Mouse (Mus musculus): Measurements from ENCODE around the gene Pdzd4.
A peak's percentile ranks its signal among the peaks of the same experiment; 100 is the strongest.

Gene Pdzd4

GRCm38 (mm10) chrX:73786364-73787224 lies 38.2 kb downstream of the Pdzd4 start, which contains the start of the genes Idh3g and Ssr4:
TSS of gene Idh3g (minus strand) at chrX:73786897.
TSS of gene Ssr4 (plus strand) at chrX:73787028.
- peak; percentile 98 for DNase-seq (ENCODE audit: low spot score)

- DNase-seq (ENCODE audit: low spot score) = no peak
Observed at GRCm38 (mm10) chrX:73785666-73786065, 39.1 kb downstream of the Pdzd4 start.

- DNase-seq (ENCODE audit: low spot score) = no peak
Observed at GRCm38 (mm10) chrX:73782227-73782626, 42.5 kb downstream of the Pdzd4 start.

- DNase-seq (ENCODE audit: low spot score) = no peak
Observed at GRCm38 (mm10) chrX:73774802-73775483, 49.8 kb downstream of the Pdzd4 start.

GRCm38 (mm10) chrX:73774168-73774760 lies 50.5 kb downstream of the Pdzd4 start, which contains the start of gene Srpk3:
TSS of gene Srpk3 (plus strand) at chrX:73774405.
- no peak for DNase-seq (ENCODE audit: low spot score)

- no peak for DNase-seq (ENCODE audit: low spot score)
Observed at GRCm38 (mm10) chrX:73767267-73767666, 57.5 kb downstream of the Pdzd4 start.

- DNase-seq (ENCODE audit: low spot score) = peak; percentile 79
Observed at GRCm38 (mm10) chrX:73765311-73765710, 59.5 kb downstream of the Pdzd4 start.

GRCm38 (mm10) chrX:73758611-73759290 lies 66.0 kb downstream of the Pdzd4 start:
- no peak for DNase-seq (ENCODE audit: low spot score)

GRCm38 (mm10) chrX:73756334-73757140 lies 68.2 kb downstream of the Pdzd4 start, which contains the start of gene Plxnb3:
TSS of gene Plxnb3 (plus strand) at chrX:73757090.
- DNase-seq (ENCODE audit: low spot score) = no peak

GRCm38 (mm10) chrX:73748977-73749376 lies 75.8 kb downstream of the Pdzd4 start:
- DNase-seq (ENCODE audit: low spot score) = no peak

GRCm38 (mm10) chrX:73744774-73745481 lies 79.8 kb downstream of the Pdzd4 start:
- no peak for DNase-seq (ENCODE audit: low spot score)
